Mouse (Mus musculus) forebrain, embryonic 16.5 days (tissue): Measurements from ENCODE around the gene Atg7. TPM values are rescaled to one million over a fixed set of nuclear protein-coding genes. Genes with fewer than 3 reads are reported as not detected.

Experiments used
- ATAC-seq: fragments of 200-750 bp; cut with Nextera tagmentation; 2 replicates; pipeline ENCODE4 v1.8.0; 2017; ENCODE audit warnings: mild to moderate bottlenecking, moderate library complexity
- H3K27ac ChIP-seq: fragments of 300-500 bp; sonication (generic); 2 replicates; pipeline ENCODE4 v1.5.1; 2014; ENCODE audit warnings: low read length, control low read depth
- H3K27me3 ChIP-seq: fragments of 300-500 bp; sonication (generic); replicated peaks from 2 replicates; pipeline ENCODE4 v1.6.1; 2014; ENCODE audit warnings: low read length; ENCODE audit not compliant: control insufficient read depth, insufficient read depth
- H3K36me3 ChIP-seq: fragments of 300-500 bp; sonication (generic); 2 replicates; pipeline ENCODE4 v1.6.1; 2014; ENCODE audit not compliant: control insufficient read depth, insufficient read depth
- H3K4me1 ChIP-seq: fragments of 300-500 bp; sonication (generic); replicated peaks from 2 replicates; pipeline ENCODE4 v1.6.1; 2014; ENCODE audit warnings: low read length; ENCODE audit not compliant: control insufficient read depth, insufficient read depth
- H3K4me2 ChIP-seq: fragments of 300-500 bp; sonication (generic); 2 replicates; pipeline ENCODE4 v1.6.1; 2014; ENCODE audit warnings: mild to moderate bottlenecking, low read length, control low read depth
- H3K4me3 ChIP-seq: fragments of 300-500 bp; sonication (generic); replicated peaks from 2 replicates; pipeline ENCODE4 v1.5.1; 2014; ENCODE audit warnings: mild to moderate bottlenecking, low read length, control low read depth
- H3K9ac ChIP-seq: fragments of 300-500 bp; sonication (generic); replicated peaks from 2 replicates; pipeline ENCODE4 v1.6.1; 2014; ENCODE audit warnings: low read depth, low read length, control low read depth
- H3K9me3 ChIP-seq: fragments of 300-500 bp; sonication (generic); 2 replicates; pipeline ENCODE4 v1.6.1; 2016; ENCODE audit warnings: low read length; ENCODE audit not compliant: control insufficient read depth
- WGBS: fragments of 180-500 bp; shearing (Covaris S2); extraction: QIAGEN DNeasy Blood & Tissue Kit; methylation state at CpG from one replicate; pipeline ENCODE4 v1.1.7; 2014; 5-methylcytosine and 5-hydroxymethylcytosine counted together
- polyA plus RNA-seq: library from polyadenylated mRNA; unstranded; fragments of >200 nt; fragmentation: Nextera tagmentation; extraction: Ambion mirVana; gene quantifications from 2 replicates; pipeline ENCODE4 v1.2.1, GENCODE M21; 2015

Atg7 gene
- polyA plus RNA-seq, 1 experiment from 2014 or later, result 23.2 TPM

DNA sequence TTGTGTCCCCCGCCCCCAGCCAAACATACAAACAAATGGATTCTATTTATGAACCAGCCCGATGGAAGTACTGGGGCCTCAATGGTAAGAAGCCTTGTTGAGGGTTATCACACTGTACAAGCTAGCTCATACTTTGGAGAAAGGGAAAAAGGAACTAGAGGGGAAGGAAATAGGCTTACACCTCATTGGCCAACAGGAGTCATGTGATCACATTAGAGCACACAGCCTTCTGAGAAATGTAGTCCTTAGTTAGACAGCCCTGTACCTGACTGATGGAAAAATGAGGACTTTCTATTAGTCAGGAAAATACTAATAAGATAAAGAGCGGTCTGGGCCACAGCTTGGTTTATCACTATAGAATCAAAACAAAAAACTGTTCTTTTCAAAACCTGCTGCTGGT is 188.9 kb downstream of the Atg7 start:
- H3K9me3 ChIP-seq, result no peaks in the 10 kb centered on the region
- no peak overlapping the region for H3K27ac ChIP-seq
- no peaks in the 10 kb centered on the region for H3K36me3 ChIP-seq
- H3K27me3 ChIP-seq, result no peaks in the 10 kb centered on the region
- WGBS, result 97% methylated on average over 3 of the region's 3 CpGs
- H3K4me1 ChIP-seq, result no peaks in the 10 kb centered on the region
- no peak overlapping the region for H3K4me3 ChIP-seq
- no peak overlapping the region for H3K9ac ChIP-seq
- no peak overlapping the region for H3K4me2 ChIP-seq
- no peak for ATAC-seq

DNA sequence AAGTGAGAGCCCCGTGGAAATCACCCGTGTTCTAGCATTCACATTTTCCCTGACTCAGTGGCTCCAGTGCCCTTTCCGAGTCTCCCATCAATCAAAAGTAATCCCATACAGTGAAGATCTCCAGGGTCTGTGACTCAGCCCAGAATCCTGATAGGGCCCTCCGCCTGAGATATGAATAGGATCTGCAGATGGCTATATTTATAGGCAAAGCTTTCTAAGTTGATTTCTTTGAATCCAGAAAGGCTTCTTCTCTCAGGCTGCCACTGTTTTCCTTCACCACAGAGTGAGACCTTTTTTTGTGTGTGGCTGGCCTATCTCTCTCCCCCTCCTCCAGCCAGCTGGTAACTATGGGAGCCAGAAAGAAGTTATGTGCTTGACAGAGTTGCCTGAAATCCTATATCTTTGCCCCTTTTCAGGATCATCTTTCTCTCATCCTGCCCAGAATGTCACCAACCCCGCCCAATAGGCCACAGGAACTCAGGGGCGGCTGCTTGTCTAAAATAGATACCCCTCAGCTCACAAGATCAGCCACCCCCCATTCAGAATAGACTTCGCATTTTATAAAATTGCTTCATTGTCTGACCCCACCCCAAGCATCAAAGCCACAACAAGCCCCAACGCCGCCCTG is 190.3 kb downstream of the Atg7 start:
- Histone ChIP-seq H3K4me2 (no peak overlapping the region), H3K36me3 (no peaks in the 10 kb centered on the region), H3K4me1 (no peaks in the 10 kb centered on the region), H3K9ac (no peak overlapping the region), H3K9me3 (no peaks in the 10 kb centered on the region), H3K27me3 (no peaks in the 10 kb centered on the region), H3K4me3 (no peak overlapping the region), H3K27ac (no peak overlapping the region)
- no peak for ATAC-seq
- WGBS, result 86% methylated on average over 9 of the region's 9 CpGs

DNA sequence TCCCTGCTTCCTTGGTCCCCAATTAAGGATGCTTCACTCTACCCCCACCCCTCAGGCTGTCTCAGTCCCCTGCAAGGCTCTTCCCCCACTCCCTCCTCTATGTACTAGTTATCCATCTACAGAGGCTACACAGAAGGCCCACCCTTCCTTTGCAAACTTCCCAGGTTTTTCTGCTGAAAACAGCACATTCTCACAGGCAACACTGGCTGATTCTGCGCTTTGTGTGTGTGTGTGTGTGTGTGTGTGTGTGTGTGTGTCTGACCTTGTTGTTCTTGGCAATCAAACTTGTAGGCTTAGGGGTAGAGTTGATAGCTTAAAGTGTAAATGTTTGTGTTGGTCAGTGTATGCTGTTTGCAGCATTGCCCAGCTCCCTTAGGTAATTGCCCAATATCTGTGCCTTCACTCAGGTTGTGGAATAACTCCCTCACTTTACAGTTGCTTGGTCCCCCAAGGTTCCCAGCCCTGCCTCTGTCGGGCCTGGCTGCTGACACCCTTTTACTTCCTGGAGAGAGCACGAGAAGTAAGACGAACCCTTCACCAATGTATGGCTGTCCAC is 191.0 kb downstream of the Atg7 start:
- Histone ChIP-seq H3K9ac (no peak overlapping the region), H3K4me3 (no peak overlapping the region), H3K4me1 (no peaks in the 10 kb centered on the region), H3K9me3 (no peaks in the 10 kb centered on the region), H3K27me3 (no peaks in the 10 kb centered on the region), H3K36me3 (no peaks in the 10 kb centered on the region), H3K4me2 (no peak overlapping the region), H3K27ac (no peak overlapping the region)
- ATAC-seq, result no peak
- 78% methylated on average over 4 of the region's 4 CpGs for WGBS

DNA sequence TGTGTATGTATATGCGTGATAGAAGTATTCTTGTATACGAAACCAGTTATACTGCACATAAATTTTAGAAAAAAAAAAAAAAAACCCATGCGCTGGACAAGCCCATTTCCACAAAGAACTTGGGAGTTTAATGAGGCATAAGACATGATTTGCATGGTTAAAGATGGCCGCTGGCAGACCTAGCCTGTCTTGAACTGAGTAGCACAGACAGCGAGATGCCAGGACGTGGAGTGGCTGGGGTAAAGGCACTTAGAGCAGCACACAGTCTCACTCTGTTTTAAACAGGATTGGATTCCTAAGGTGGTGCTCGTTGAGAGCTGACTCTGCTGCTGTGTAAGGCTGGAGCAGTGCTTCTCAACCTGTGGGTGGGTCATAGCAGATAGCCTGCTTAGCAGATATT is 192.4 kb downstream of the Atg7 start:
- 78% methylated on average over 7 of the region's 7 CpGs for WGBS

DNA sequence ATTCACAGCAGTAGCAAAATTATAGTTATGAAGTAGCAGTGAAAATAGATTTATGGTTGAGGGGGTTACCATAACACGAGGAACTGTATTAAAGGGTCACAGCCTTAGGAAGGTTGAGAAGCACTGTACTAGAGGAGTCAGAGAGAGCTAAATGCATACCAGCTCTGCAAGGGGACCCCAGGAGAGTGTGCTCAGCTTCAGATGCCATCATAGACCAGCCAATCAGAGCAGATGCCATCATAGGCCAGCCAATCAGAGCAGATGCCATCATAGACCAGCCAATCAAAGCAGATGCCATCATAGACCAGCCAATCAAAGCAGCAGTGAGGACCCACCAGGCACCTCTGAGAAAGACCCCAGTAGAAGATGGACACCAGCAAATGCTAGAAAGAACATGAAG is 192.9 kb downstream of the Atg7 start:
- no peaks in the 10 kb centered on the region for H3K36me3 ChIP-seq
- H3K4me1 ChIP-seq, result no peaks in the 10 kb centered on the region
- no peak overlapping the region for H3K4me2 ChIP-seq
- no peak overlapping the region for H3K4me3 ChIP-seq
- H3K9me3 ChIP-seq, result no peaks in the 10 kb centered on the region
- no peak overlapping the region for H3K9ac ChIP-seq
- no peaks in the 10 kb centered on the region for H3K27me3 ChIP-seq
- H3K27ac ChIP-seq, result no peak overlapping the region
- no peak for ATAC-seq
- 95% methylated on average over 1 of the region's 1 CpGs for WGBS

More for the DNA sequence above, 192.4 kb downstream of the Atg7 start:
- no peaks in the 10 kb centered on the region for H3K9me3 ChIP-seq
- no peak overlapping the region for H3K4me3 ChIP-seq
- no peak overlapping the region for H3K9ac ChIP-seq
- H3K36me3 ChIP-seq, result no peaks in the 10 kb centered on the region
- H3K4me1 ChIP-seq, result no peaks in the 10 kb centered on the region
- no peaks in the 10 kb centered on the region for H3K27me3 ChIP-seq
- H3K27ac ChIP-seq, result no peak overlapping the region
- H3K4me2 ChIP-seq, result no peak overlapping the region
- no peak for ATAC-seq

DNA sequence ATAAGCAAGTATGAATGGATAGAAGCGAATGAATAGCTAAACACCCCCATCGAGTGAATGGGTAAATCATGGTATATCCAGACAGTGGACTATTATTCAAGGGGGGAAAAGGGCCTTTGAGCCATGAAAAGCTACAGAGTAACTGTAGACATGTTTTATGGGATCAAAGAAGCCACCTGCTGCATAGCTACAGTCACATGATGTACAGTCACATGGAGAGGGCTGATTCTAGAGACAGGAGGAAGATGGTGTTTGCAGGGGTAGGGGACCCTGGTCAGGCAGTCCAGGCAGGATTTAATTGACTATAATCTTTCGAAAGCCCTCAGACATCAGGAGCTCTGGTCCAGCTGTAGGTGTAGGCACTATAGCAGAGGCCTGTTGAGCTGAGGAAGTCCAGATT is 193.5 kb downstream of the Atg7 start:
- no peaks in the 10 kb centered on the region for H3K27me3 ChIP-seq
- no peak for ATAC-seq
- no peaks in the 10 kb centered on the region for H3K36me3 ChIP-seq
- 55% methylated on average over 3 of the region's 3 CpGs for WGBS
- H3K4me2 ChIP-seq, result no peak overlapping the region
- H3K9ac ChIP-seq, result no peak overlapping the region
- H3K27ac ChIP-seq, result no peak overlapping the region
- no peak overlapping the region for H3K4me3 ChIP-seq
- H3K4me1 ChIP-seq, result no peaks in the 10 kb centered on the region
- no peaks in the 10 kb centered on the region for H3K9me3 ChIP-seq

DNA sequence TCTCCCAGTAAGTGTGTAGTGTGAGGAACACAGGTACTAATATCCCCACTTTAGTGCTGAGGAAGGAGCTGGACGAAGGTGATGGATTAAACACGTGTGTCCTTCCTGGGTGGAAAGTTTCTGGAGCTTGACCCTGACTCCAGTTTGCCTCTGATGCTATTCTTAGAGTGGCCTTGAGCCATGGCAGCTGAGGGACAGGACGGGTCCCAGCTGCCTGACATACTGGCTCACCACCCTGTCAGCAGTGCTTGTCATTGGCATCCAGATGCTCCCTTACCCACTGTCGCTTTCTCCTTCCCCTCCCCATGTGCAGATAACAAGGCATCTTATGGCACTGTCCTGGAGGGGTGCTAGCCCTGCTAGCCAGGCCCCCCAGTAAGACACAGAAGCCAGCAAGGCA is 196.0 kb downstream of the Atg7 start:
- Histone ChIP-seq H3K27ac (no peak overlapping the region), H3K4me2 (no peak overlapping the region), H3K4me1 (no peaks in the 10 kb centered on the region), H3K4me3 (no peak overlapping the region), H3K9ac (no peak overlapping the region), H3K36me3 (no peaks in the 10 kb centered on the region), H3K9me3 (no peaks in the 10 kb centered on the region), H3K27me3 (no peaks in the 10 kb centered on the region)
- no peak for ATAC-seq
- WGBS, result 91% methylated on average over 4 of the region's 4 CpGs

DNA sequence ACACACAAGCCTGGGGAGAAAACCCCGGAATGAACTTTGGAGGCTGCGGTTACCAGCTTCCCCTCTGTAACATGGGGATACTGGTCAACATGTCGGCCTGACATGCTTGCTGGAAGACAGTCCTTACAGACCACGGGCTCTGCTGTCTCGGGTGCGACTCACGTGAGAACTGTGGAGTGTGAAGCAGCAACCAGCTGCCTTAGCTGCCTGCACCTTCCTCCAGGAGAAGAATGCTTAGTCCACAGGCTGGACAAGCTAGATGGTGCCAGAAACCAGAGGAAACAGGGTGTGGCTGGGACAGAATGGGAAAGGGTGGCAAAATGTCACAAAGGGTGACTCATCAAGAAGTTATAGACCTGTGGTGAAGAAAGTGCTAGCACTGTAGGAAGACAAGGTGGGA is 197.1 kb downstream of the Atg7 start:
- H3K4me3 ChIP-seq, result no peak overlapping the region
- ATAC-seq, result no peak
- no peaks in the 10 kb centered on the region for H3K4me1 ChIP-seq
- no peaks in the 10 kb centered on the region for H3K27me3 ChIP-seq
- H3K9ac ChIP-seq, result no peak overlapping the region
- 88% methylated on average over 7 of the region's 7 CpGs for WGBS
- H3K27ac ChIP-seq, result no peak overlapping the region
- no peak overlapping the region for H3K4me2 ChIP-seq
- no peaks in the 10 kb centered on the region for H3K9me3 ChIP-seq
- H3K36me3 ChIP-seq, result no peaks in the 10 kb centered on the region

DNA sequence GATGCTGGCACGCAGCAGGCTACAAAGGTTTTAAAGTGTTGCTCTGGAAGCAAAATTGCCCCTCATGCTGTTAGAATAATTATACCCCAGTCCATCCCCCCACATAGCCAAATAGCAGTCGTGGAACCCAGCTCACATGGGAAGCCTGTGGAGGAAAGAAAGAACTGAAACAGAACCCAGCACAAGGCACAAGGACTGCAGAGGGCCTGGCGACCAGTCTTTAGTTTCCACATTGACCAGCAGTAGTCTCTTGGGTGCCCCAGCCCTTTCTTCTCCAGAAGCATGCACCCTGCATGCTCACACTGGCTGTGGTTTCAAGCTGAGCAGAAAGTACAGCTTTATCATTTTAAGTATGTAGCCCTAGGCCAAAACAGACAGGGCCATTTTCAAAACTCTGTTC is 199.2 kb downstream of the Atg7 start:
- no peak for ATAC-seq
- Histone ChIP-seq H3K4me3 (no peak overlapping the region), H3K27ac (no peak overlapping the region), H3K36me3 (no peaks in the 10 kb centered on the region), H3K4me1 (no peaks in the 10 kb centered on the region), H3K9ac (no peak overlapping the region), H3K4me2 (no peak overlapping the region), H3K27me3 (no peaks in the 10 kb centered on the region), H3K9me3 (no peaks in the 10 kb centered on the region)
- 66% methylated on average over 3 of the region's 3 CpGs for WGBS

DNA sequence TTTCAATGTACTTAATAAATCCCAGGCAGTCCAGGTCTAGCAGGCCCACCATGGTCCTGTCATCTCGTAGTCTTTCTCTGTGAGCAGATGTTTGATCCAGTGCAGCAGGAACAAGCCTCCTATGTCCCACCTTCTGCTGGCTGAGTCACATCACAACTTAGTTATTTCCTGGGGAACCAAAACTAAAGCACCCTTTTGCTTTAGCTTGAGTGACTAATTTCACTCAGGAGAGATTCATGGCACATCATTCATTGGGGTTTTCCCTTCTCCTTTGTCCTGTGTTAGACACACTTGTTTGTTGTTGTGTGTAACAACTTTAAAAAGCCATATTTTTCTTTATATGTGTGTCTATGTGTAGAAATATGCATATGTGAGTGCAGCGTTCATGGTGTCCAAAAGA is 200.0 kb downstream of the Atg7 start:
- Histone ChIP-seq H3K4me2 (no peak overlapping the region), H3K9ac (no peak overlapping the region)
- 98% methylated on average over 2 of the region's 2 CpGs for WGBS

More for the DNA sequence above, 200.0 kb downstream of the Atg7 start:
- Histone ChIP-seq H3K36me3 (no peaks in the 10 kb centered on the region), H3K9me3 (no peaks in the 10 kb centered on the region), H3K4me1 (no peaks in the 10 kb centered on the region), H3K27me3 (no peaks in the 10 kb centered on the region), H3K27ac (no peak overlapping the region), H3K4me3 (no peak overlapping the region)
- ATAC-seq, result no peak
